Mouse (Mus musculus): Measurements from ENCODE around the gene Med25. TPM values are rescaled to one million over a fixed set of nuclear protein-coding genes. Genes with fewer than 3 reads are reported as not detected.

Med25 gene
- 10 to 100 TPM; 60.5 to 62.8 TPM for total RNA-seq (2021)
- long read RNA-seq, experiment 1, transcript Med25-201 (18 exons, 2,619 nt) = major isoform, 123 of 251 reads
- long read RNA-seq, experiment 1, transcript Med25-210 (18 exons, 3,693 nt) = minor isoform, 20 of 251 reads
- long read RNA-seq, experiment 1, partial matches to known transcripts = 14 of 251 reads
- long read RNA-seq, experiment 1, other reads (novel, unspliced or antisense) = 93 of 251 reads
- long read RNA-seq, experiment 2, transcript Med25-210 (18 exons, 3,693 nt) = minor isoform, 10 of 163 reads
- long read RNA-seq, experiment 2, transcript Med25-201 (18 exons, 2,619 nt) = major isoform, 90 of 163 reads
- long read RNA-seq, experiment 2, partial matches to known transcripts = 18 of 163 reads
- long read RNA-seq, experiment 2, other reads (novel, unspliced or antisense) = 45 of 163 reads

GRCm38 (mm10) chr7:44892276-44892921 is at the start of gene Med25:
Gene Med25, minus strand, starts transcription at chr7:44892712.
- DNase-seq (ENCODE audit: low spot score) = peak; percentile 90

- no peak for DNase-seq (ENCODE audit: low spot score)
These were observed 46.2 kb upstream of the Med25 start for GRCm38 (mm10) chr7:44938680-44939079.

- DNase-seq (ENCODE audit: low spot score) = peak; percentile 100
These were observed 37.0 kb upstream of the Med25 start, which contains the start of gene Ap2a1 for GRCm38 (mm10) chr7:44929204-44930151. Gene Ap2a1, minus strand, starts transcription at chr7:44929496.

- no peak for DNase-seq (ENCODE audit: low spot score)
These were observed 36.1 kb upstream of the Med25 start for GRCm38 (mm10) chr7:44928570-44928969.

- peak; percentile 48 for DNase-seq (ENCODE audit: low spot score)
These were observed 33.0 kb upstream of the Med25 start for GRCm38 (mm10) chr7:44925468-44925867.

GRCm38 (mm10) chr7:44922530-44922929 is 30.0 kb upstream of the Med25 start:
- no peak for DNase-seq (ENCODE audit: low spot score)

GRCm38 (mm10) chr7:44919127-44919526 is 26.6 kb upstream of the Med25 start:
- DNase-seq (ENCODE audit: low spot score) = no peak

GRCm38 (mm10) chr7:44918219-44918618 is 25.7 kb upstream of the Med25 start:
- DNase-seq (ENCODE audit: low spot score) = no peak

GRCm38 (mm10) chr7:44916881-44917280 is 24.4 kb upstream of the Med25 start:
- DNase-seq (ENCODE audit: low spot score) = no peak

- no peak for DNase-seq (ENCODE audit: low spot score)
These were observed 23.7 kb upstream of the Med25 start for GRCm38 (mm10) chr7:44916191-44916590.

- DNase-seq (ENCODE audit: low spot score) = peak; percentile 45
These were observed 22.8 kb upstream of the Med25 start for GRCm38 (mm10) chr7:44915314-44915713.

GRCm38 (mm10) chr7:44914396-44914795 is 21.9 kb upstream of the Med25 start:
- no peak for DNase-seq (ENCODE audit: low spot score)

GRCm38 (mm10) chr7:44908706-44909476 is 16.4 kb upstream of the Med25 start:
- no peak for DNase-seq (ENCODE audit: low spot score)

- DNase-seq (ENCODE audit: low spot score) = no peak
These were observed 12.9 kb upstream of the Med25 start for GRCm38 (mm10) chr7:44905430-44905829.

- DNase-seq (ENCODE audit: low spot score) = no peak
These were observed 8.8 kb upstream of the Med25 start for GRCm38 (mm10) chr7:44901230-44901722.

GRCm38 (mm10) chr7:44900632-44901031 is 8.1 kb upstream of the Med25 start:
- no peak for DNase-seq (ENCODE audit: low spot score)

- DNase-seq (ENCODE audit: low spot score) = no peak
These were observed 6.1 kb upstream of the Med25 start for GRCm38 (mm10) chr7:44898607-44899006.

- DNase-seq (ENCODE audit: low spot score) = peak; percentile 43
These were observed 4.0 kb upstream of the Med25 start for GRCm38 (mm10) chr7:44896499-44896898.

- DNase-seq (ENCODE audit: low spot score) = peak; percentile 93
These were observed 3.3 kb upstream of the Med25 start, which contains the start of gene Fuz for GRCm38 (mm10) chr7:44895593-44896434. Gene Fuz, plus strand, starts transcription at chr7:44896079.

- DNase-seq (ENCODE audit: low spot score) = no peak
These were observed 2.7 kb upstream of the Med25 start for GRCm38 (mm10) chr7:44895206-44895592.

Data from gastrocnemius, adult 18-20 months (tissue).